Mouse (Mus musculus): ENCODE results near the gene Jsrp1.

Jsrp1 gene

DNA sequence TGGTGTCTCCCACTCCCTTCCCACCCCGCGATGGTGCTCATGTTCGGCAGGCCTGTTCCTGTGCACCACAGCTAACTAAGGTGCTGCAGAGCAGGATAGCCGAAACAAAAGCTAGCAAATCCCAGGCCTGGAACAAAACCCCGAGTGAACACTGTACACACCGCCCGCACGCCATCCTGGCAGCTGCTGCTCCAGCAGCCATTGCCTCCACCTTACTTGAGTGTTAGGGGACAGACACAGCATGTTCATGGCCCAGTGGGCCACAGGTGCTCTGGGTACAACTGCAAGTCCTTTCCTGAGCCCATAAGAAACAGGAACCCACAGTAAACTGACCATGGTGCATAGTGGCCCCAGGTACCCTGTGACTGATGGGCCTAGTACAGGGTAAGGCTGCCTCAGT, 18.5 kb downstream of the Jsrp1 start:
- in situ Hi-C loops (cut with MboI; ENCODE audit: unreplicated experiment in 2 of 2) = no loop called here

DNA sequence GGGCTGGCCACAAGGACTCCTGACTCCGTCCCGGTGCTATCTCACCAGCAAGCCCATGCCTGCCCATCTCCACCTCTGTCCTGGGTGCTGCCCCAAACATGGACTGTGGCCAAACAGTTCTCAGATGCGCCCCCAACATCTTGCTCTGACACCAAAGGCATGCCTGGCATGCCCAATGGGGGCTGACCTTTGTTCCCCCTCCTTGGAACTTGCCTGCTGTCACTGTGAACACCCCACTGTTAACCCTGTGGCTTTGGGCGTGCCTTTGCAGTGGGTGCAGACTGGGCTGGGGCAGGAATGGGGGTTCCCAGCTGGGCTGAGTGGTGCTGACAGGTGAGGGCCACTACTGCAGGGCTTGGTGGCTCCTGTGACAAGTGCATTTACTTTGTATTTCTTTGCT, 19.5 kb downstream of the Jsrp1 start:
- in situ Hi-C loops (cut with MboI; ENCODE audit: unreplicated experiment in 2 of 2) = no loop called here

DNA sequence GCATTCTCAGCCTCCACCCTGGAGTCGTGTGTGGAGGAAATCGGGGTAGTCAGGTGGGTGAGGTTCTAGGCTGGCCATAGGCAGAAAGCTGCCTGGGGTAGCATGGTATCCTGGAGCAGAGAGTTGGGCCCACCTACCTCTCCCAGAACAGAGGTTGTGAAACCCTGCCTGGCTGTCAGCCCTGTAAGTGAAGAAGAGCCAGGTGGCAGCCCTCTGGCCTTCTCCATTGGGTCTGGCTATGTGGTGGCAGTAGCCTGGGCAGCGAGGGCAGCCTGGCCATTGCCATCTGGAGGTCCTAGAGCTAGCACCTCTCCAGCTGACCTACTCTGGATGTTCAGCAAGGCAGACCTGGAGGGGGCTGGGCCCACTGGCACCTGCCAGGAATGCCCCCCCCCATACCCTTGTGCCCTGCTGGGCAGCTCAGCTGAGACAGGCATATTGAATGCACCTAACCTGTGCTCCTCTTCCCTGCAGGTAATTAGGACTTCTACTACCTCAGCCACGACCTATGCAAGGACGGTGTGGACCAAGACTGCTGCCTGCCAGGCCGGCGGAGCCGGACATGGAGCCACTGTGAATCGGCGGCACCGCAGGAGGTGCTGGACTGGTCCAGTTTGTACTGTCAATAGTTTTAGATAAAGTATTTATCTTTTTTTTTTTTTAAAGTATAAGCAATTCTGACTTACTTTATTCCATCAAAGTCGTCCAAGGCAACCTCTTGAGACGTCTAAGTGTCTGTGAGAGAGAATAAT, 20.1 kb downstream of the Jsrp1 start:
- in situ Hi-C loops (cut with MboI; ENCODE audit: unreplicated experiment in 2 of 2) = no loop called here

DNA sequence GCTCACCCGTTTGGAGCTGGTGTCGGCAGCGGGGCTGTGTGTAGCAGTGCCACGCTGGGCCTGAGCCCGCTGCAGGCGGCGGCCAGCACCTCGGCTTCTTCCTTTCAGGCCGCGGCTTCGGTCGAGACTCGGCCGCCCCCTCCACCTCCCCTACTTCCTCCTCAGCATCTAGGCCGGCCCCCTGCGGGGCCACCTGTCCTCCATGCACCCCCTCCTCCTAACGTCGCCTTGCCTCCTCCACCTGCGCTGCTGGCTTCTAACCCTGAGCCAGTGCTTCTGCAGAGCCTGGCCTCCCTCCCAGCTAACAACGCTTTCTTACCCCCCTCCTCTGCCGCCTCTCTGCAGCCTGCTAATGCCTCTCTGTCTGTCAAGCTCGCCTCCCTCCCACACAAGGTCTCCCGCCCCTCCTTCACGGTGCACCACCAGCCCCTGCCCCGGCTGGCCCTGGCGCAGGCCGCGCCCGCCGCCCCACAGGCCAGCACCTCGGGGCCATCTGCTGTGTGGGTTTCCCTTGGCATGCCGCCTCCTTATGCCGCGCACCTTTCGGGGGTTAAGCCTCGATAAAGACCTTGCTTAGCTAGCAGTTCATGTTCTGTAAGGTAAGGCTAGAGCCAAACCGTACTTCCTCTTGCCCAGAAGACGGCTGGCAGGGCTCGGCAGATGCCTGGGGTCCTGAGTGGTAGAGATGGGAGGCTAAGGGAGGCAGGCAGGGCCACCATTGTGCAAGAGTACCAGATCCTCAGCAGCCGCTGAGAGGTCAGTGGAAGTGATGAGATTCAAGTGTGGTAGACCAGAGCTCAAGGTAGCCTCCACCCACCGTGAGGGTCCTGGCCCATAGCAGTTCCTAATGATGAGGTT, 20.9 kb downstream of the Jsrp1 start:
- in situ Hi-C loops (cut with MboI; ENCODE audit: unreplicated experiment in 2 of 2) = no loop called here

DNA sequence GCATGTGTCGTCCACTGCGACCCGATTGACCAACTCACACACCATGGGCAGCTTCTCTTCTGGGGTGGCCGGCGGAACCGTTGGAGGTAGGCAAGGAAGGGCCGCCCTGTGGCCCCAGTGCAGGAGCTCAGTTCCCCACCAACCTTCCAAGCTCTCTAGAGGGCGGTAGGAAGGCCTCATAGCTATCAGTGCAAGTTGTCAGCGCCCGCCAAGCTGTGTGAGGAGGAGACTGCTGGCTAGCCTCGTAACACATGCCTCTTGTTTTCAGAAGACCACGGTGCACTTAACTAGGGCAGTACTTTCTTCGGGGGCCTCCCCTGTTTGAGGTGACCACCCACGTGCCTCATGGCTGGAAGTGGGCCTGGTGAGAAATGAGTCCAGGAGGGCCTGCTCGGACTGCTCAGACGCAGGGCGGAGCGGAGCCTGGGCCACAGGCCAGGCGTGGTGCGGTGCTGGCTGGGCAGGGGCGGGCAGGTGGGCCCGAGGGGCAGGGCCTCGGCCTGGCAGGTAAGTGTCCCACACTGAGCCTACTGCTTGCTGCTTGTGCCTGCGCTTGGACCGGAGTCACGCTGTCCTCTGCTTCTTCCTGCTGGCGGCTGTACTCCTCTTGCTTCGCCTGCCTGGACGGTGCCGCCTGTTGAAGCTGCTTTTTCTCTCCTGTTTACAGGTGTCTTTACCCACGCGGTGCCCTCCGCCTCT, 21.7 kb downstream of the Jsrp1 start:
- in situ Hi-C loops (cut with MboI; ENCODE audit: unreplicated experiment in 2 of 2) = no loop called here

DNA sequence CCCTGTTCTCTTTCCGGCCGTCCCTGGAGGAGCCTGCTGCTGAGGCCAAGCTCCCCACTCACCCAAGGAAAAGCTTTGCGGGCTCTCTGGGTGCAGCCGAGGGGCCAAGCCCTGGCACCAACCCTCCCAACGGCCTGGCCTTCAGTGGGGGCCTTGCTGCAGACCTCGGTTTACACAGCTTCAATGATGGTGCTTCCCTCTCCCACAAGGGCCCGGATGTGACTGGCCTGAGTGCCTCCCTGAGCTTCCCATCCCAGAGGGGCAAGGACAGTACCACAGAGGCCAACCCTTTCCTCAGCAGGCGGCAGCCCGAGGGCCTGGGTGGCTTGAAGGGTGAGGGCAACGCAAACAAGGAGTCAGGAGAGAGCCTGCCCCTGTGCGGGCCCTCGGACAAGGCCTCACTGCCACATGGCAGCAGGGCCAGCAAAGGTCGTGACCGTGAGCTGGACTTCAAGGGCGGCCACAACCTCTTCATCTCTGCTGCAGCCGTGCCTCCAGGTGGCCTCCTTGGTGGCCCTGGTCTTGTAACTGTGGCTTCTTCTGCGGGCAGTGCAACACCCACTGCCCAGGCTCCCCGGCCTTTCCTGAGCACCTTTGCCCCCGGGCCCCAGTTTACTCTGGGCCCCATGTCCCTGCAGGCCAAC, 22.4 kb downstream of the Jsrp1 start:
- in situ Hi-C loops (cut with MboI; ENCODE audit: unreplicated experiment in 2 of 2) = no loop called here

DNA sequence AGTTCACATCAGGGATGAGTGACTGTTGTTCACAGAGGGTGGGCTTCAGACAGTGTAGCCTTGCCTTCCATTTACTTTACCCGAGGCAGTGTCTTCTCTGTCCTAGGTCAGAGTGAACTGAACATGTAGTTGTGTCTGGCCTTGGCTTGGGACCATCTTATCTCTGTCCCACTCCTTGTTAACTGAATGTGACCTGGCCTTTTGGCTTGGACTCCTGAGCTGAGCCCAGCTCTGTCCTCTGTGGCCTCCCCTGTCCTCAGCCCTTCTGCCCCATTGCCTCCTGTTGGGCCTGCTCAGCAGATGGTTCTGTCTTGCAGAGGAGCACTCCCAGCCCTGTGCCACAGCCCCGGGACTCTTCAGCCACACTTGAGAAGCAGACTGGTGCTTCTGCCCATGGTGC, 25.8 kb downstream of the Jsrp1 start:
- in situ Hi-C loops (cut with MboI; ENCODE audit: unreplicated experiment in 2 of 2) = no loop called here

DNA sequence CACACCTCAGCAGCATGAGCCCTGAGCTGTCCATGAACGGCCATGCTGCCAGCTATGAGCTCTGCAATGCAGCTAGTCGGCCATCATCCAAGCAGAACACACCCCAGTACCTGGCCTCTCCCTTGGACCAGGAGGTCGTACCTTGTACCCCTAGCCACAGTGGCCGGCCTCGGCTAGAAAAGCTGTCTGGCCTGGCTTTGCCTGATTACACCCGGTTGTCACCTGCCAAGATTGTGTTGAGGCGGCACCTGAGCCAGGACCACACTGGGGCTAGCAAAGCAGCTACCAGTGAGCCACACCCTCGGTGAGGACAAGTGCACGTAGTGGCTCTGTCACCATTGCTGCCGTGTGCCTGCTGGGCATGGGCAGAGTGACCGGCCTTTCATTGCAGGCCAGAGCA, 27.3 kb downstream of the Jsrp1 start:
- in situ Hi-C loops (cut with MboI; ENCODE audit: unreplicated experiment in 2 of 2) = no loop called here

DNA sequence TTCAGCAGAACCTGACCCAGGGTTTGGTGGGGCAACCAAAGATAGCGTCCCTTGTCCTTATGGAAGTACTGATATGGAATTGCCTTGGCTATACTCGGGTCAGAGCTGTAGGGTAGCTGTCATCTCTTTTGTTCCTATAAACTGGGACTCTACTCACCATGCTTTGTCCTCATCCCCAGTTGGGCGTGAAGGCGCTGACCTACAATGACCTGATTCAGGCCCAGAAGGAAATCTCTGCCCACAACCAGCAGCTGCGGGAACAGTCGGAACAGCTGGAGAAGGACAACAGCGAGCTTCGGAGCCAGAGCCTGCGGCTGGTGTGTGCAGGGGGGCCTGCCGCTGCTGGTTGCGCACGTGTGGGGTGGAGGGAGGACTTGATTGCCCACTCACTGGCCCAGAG, 28.4 kb downstream of the Jsrp1 start:
- in situ Hi-C loops (cut with MboI; ENCODE audit: unreplicated experiment in 2 of 2) = no loop called here

DNA sequence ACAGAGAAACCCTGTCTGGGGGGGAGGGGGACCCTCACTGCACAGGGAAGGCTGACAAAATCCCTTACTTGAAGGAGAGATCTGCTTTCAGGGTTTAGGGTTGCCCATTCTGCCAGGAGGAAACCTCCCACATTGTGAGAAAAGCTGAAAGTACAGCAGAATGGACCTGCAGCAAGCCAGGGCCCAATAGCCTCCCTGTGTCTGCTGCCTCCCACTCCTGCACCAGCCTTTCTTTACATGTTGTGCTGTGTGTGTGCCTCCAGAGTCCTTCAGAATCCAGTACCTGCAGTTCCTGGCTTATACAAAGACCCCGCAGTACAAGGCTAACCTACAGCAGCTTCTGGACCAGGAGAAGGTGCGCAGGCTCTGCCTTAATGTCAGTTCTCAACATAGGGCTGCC, 29.0 kb downstream of the Jsrp1 start:
- in situ Hi-C loops (cut with MboI; ENCODE audit: unreplicated experiment in 2 of 2) = no loop called here

DNA sequence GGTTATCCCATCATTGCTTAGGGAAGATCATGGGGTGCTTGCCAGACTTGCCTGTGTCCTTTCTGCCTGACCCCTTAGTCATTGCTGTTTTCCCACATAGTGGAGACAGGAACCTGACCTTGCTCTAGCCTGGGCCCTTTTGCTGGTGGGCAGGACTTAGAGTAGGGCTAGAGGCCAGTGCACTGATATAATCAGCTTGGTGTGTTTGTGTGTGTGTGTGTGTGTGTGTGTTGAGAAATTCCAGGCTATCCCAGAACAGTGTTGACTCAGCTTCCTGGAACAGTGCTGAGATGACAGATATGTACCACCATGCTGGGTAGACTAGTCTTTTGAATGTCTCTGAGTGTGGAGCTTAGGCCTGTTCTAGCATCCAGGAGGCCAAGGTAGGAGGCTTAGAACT, 33.7 kb downstream of the Jsrp1 start:
- in situ Hi-C loops (cut with MboI; ENCODE audit: unreplicated experiment in 2 of 2) = no loop called here

DNA sequence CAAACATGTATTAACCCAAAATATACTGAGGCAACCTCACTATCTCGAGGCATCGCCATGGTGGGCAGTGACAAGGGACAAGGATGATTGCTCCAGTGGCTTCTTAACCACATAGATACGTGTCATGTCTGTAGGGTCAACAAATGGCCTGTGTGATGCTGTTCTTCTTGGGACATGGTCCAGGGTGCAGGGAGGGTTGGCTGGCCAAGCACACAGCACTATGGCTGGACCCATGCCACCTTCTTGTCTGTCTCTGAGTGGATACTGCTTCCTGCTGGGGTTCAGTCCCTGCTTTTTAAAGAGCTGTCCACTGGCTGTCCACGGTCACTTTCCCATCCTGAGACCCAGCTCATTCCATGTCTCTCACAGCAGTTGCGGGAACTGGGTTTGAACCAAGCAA, 36.2 kb downstream of the Jsrp1 start:
- in situ Hi-C loops (cut with MboI; ENCODE audit: unreplicated experiment in 2 of 2) = no loop called here

DNA sequence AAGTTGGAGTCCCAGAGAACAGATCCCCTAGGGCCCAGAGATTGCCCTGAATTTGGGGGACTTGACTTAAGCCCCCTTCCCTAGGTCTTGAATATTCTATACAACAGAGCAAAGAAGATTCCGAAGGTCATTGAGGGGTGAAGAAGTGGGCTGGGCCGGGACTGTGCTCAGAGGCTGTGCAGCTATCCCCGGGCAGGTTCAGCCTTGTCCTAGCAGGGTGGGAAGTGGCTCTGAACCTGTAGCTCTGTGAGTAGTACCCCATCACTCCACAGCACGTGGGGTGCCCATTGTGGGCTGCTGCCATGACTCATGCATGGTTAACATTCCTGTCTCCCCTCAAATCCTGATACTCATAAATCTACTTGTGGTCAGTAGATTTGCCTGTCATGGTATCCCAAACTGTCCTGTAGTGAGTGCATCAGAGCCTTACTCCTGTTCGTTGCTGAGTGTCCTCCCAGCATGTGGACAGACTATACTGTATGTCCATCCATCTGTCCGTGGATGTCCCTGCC, 36.9 kb downstream of the Jsrp1 start:
- in situ Hi-C loops (cut with MboI; ENCODE audit: unreplicated experiment in 2 of 2) = no loop called here

DNA sequence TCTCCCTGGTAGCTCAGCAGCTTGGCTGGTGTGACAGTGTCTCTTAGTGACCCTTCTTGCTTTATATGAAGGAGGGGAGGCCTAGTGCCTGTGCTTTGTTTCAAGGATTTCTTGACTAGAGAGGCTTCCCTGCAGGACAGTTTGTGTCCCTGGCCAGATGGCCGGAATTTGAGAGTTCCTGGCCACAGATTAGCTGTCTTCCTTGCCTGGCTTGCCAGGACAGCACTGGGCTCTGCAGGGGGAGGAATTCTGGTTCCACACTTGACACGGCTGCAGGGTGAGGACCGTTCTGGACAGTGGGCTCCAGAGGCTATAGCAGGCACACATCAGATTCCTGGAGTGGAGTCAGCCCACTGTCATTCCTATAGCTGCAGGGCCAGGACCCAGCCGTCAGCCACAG, 37.6 kb downstream of the Jsrp1 start:
- in situ Hi-C loops (cut with MboI; ENCODE audit: unreplicated experiment in 2 of 2) = no loop called here

DNA sequence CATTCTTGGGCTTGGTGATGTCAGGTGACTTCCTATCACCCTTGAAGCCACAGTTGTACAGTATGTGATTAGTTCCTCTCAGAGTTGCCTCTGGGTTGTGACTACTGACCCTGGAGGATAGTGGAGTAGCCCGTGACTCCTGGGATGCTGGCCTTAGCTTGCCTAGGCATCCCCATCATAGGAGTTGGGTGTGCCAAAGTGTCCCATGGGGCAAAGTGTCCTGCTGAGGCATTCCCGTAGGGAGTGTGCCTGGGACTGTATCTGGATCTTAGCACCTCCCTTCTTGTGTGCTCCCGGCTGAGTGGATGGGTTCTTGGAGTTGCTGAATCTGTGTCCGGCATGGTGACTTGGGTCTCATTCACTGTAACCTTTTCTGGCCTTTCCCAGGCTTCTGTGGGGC, 38.3 kb downstream of the Jsrp1 start:
- in situ Hi-C loops (cut with MboI; ENCODE audit: unreplicated experiment in 2 of 2) = no loop called here

DNA sequence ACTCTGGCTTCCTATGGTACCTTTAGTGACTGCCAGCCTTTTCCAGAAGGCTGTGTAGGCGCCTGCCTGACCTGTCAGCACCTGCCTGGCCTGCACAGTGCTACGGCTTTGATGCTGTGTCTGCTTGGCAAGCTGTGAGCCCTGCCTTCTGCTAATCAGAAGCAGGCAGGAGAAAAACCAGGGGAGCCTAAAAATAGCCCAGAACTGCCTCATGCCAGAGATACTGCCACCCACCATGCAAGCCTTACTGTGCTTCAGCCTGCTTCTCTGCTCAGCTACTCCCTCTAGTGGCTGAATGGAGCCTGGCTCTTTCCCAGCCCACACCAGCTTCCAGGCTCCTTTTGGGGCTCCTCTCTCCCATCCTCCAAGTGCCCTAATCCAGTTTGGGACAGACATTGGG, 38.7 kb downstream of the Jsrp1 start:
- in situ Hi-C loops (cut with MboI; ENCODE audit: unreplicated experiment in 2 of 2) = no loop called here

DNA sequence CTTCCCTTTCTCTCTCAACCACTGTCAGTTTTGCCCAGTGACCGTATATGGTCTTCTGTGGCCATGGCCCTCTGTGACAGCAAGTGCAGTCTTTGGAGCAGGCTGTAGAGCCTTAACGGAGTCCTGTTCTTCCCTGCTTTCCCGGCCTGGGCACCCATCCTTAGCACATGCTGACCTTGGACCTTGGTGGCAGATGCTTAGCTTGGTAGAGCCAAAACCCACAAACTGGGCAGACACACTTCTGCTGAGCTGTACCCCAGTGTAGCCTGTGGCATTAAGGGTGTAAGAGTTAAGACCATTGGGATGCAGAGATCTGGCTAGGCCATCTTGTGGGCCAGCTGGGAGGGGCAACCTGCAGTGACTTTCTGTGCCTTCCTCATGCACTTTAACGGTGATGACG, 39.5 kb downstream of the Jsrp1 start:
- in situ Hi-C loops (cut with MboI; ENCODE audit: unreplicated experiment in 2 of 2) = no loop called here

DNA sequence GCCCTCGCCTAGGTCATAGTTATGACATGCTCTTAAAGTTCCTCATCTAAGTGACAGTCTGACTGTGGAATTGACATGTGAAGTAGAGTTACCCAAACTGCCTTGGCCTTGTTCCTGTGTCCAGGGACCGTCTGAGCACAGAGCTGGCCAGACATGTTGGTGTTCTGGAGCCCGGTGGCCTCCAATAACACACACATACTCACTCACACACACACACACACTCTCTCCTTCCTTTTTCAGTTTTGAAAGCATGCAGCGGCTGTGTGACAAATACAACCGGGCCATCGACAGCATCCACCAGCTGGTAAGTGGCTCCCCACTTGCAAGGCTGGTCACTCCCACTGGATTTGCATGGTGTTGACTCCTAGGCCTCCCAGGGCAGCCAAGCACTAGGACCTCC, 44.9 kb downstream of the Jsrp1 start:
- in situ Hi-C loops (cut with MboI; ENCODE audit: unreplicated experiment in 2 of 2) = no loop called here

DNA sequence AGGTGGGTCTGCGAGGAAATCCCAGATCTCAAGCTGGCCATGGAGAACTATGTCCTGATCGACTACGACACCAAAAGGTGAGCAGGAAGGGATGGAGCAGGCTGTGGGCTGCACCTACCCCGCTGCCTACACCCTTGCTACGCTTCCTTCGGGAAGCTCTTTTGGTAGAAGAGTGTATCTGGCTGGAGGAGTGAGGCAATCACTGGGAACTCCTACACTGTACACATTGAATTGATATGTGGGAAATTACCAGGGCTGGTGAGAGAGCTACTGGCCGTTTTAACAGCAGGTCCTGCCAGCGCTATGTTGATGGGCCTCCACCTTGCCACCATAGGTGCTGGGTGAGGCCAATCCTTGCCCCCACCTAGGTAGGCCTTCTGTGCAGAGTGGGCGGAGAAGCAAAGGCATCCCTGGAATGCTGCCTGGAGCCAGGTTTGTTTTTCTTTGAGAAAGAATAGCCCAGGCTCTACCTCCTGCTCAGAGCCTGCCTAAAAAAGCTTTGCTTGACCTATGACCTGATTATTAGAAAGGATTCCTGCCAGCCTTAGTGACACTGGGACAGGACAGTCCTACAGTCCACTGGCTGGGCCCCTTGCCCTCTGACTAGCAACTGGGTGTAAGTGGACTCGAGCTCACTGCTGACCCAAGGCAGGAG, 47.0 kb downstream of the Jsrp1 start:
- in situ Hi-C loops (cut with MboI; ENCODE audit: unreplicated experiment in 2 of 2) = no loop called here

DNA sequence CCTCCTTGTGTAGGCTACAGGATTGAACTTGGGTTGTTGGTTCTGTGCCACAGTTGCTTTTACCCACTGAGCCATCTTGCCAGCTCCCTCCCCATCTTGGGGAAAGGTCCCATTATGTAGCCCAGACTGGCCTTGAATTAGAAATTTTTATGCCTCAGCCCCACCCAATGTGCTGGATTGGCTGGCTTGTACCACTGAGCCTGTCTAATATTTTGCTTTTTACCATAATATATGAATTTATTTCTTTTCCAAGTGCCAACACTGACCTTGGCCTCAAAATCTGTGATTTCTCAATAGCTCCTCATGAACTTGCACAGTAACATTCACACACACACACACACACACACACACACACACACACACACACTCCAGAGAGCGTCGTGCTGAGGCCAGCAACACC, 47.6 kb downstream of the Jsrp1 start:
- in situ Hi-C loops (cut with MboI; ENCODE audit: unreplicated experiment in 2 of 2) = no loop called here
